Mouse (Mus musculus) forebrain, embryonic 12.5 days (tissue): ENCODE data around the gene Tacc2. TPM values are rescaled to one million over a fixed set of nuclear protein-coding genes. Genes with fewer than 3 reads are reported as not detected.

Experiments
- ATAC-seq: fragments of 200-750 bp; cut with Nextera tagmentation; 2 replicates; pipeline ENCODE4 v1.8.0; 2017; ENCODE audit warnings: moderate TSS enrichment; ENCODE audit not compliant: low FRiP score
- H3K27ac ChIP-seq: fragments of 300-500 bp; sonication (generic); 2 replicates; pipeline ENCODE4 v1.5.1; 2016; ENCODE audit warnings: mild to moderate bottlenecking
- H3K27me3 ChIP-seq: fragments of 300-500 bp; sonication (generic); 2 replicates; pipeline ENCODE4 v1.6.1; 2016; ENCODE audit warnings: mild to moderate bottlenecking
- H3K36me3 ChIP-seq: fragments of 300-500 bp; sonication (generic); replicated peaks from 2 replicates; pipeline ENCODE4 v1.6.1; 2016; ENCODE audit warnings: mild to moderate bottlenecking
- H3K4me1 ChIP-seq: fragments of 300-500 bp; sonication (generic); 2 replicates; pipeline ENCODE4 v1.6.1; 2016
- H3K4me2 ChIP-seq: fragments of 300-500 bp; sonication (generic); 2 replicates; pipeline ENCODE4 v1.6.1; 2016; ENCODE audit warnings: mild to moderate bottlenecking, moderate library complexity
- H3K4me3 ChIP-seq: fragments of 300-500 bp; sonication (generic); replicated peaks from 2 replicates; pipeline ENCODE4 v1.5.1; 2016; ENCODE audit warnings: mild to moderate bottlenecking
- H3K9ac ChIP-seq: fragments of 300-500 bp; sonication (generic); 2 replicates; pipeline ENCODE4 v1.6.1; 2016; ENCODE audit warnings: mild to moderate bottlenecking
- H3K9me3 ChIP-seq: fragments of 300-500 bp; sonication (generic); 2 replicates; pipeline ENCODE4 v1.6.1; 2016
- WGBS: fragments of 180-500 bp; shearing (Covaris S2); methylation state at CpG from one replicate; pipeline ENCODE4 v1.1.7; 2016; 5-methylcytosine and 5-hydroxymethylcytosine counted together
- polyA plus RNA-seq: library from polyadenylated mRNA; unstranded; fragments of >200 nt; fragmentation: Nextera tagmentation; extraction: Ambion mirVana; gene quantifications from 2 replicates; pipeline ENCODE4 v1.2.1, GENCODE M21; 2016

The Tacc2 gene
- polyA plus RNA-seq, 1 experiment from 2014 or later = 54.8 TPM

DNA sequence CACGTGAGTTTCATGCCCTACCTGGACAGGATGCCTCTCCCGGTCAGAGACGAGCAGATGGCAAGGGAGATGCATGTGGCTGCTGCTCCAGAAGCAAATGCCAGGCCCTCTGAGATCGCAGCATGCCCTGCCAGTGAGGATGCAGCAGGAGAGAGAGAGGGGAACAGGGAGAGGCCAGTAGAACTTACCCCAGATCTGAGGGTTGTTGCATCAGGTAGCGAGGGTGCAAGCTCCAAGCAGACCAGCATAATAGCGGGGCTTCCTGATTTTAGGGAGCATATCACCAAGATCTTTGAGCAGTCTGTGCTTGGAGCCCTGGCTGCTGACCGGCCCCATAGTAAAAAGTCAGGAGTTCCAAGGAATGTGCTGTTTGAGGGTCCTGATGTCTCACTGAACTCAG lies 48.1 kb downstream of the Tacc2 start:
- Histone ChIP-seq H3K9ac (no peak overlapping the region), H3K27me3 (0 out of 2 replicates have a peak, but pooled peaks cover 7% of the 10 kb centered on the region), H3K27ac (no peak overlapping the region), H3K36me3 (no peaks in the 10 kb centered on the region), H3K4me2 (no peak overlapping the region), H3K4me1 (no peaks in the 10 kb centered on the region), H3K4me3 (no peak overlapping the region), H3K9me3 (no peaks in the 10 kb centered on the region)
- no peak for ATAC-seq
- 84% methylated on average over 7 of the region's 7 CpGs for WGBS

GRCm38 (mm10) chr7:130628601-130629000 lies 51.4 kb downstream of the Tacc2 start:
- no peak for ATAC-seq
- no peak overlapping the region for H3K27ac ChIP-seq
- H3K9me3 ChIP-seq = no peaks in the 10 kb centered on the region
- H3K4me1 ChIP-seq = peaks cover 9% of the 10 kb centered on the region; the same call in 1 of the 2 replicates
- H3K27me3 ChIP-seq = 0 out of 2 replicates have a peak, but pooled peaks cover 7% of the 10 kb centered on the region
- H3K36me3 ChIP-seq = no peaks in the 10 kb centered on the region
- H3K4me2 ChIP-seq = no peak overlapping the region
- no peak overlapping the region for H3K9ac ChIP-seq
- H3K4me3 ChIP-seq = no peak overlapping the region
- WGBS = 50% methylated on average over 1 of the region's 1 CpGs

- ATAC-seq = no peak
- peaks cover 9% of the 10 kb centered on the region; the same call in 1 of the 2 replicates for H3K4me1 ChIP-seq
- H3K9ac ChIP-seq = no peak overlapping the region
Measured at GRCm38 (mm10) chr7:130629999-130630398, 52.8 kb downstream of the Tacc2 start.

GRCm38 (mm10) chr7:130630956-130631355 lies 53.7 kb downstream of the Tacc2 start:
- no peak overlapping the region for H3K4me3 ChIP-seq
- no peaks in the 10 kb centered on the region for H3K36me3 ChIP-seq
- H3K9ac ChIP-seq = no peak overlapping the region
- H3K4me2 ChIP-seq = no peak overlapping the region
- no peak for ATAC-seq
- H3K27me3 ChIP-seq = peaks cover 4% of the 10 kb centered on the region; the same call in 1 of the 2 replicates
- 92% methylated on average over 3 of the region's 3 CpGs for WGBS
- no peaks in the 10 kb centered on the region for H3K9me3 ChIP-seq
- H3K27ac ChIP-seq = no peak overlapping the region
- peaks cover 9% of the 10 kb centered on the region; the same call in 1 of the 2 replicates for H3K4me1 ChIP-seq

More at GRCm38 (mm10) chr7:130629999-130630398, 52.8 kb downstream of the Tacc2 start:
- Histone ChIP-seq H3K4me3 (no peak overlapping the region), H3K36me3 (no peaks in the 10 kb centered on the region), H3K27me3 (peaks cover 8% of the 10 kb centered on the region; the same call in 1 of the 2 replicates), H3K4me2 (no peak overlapping the region), H3K27ac (no peak overlapping the region), H3K9me3 (no peaks in the 10 kb centered on the region)
- WGBS = 90% methylated on average over 7 of the region's 7 CpGs

- Histone ChIP-seq H3K4me1 (peaks cover 9% of the 10 kb centered on the region; the same call in 1 of the 2 replicates), H3K4me3 (no peak overlapping the region), H3K27ac (no peak overlapping the region), H3K36me3 (no peaks in the 10 kb centered on the region), H3K9ac (no peak overlapping the region), H3K4me2 (no peak overlapping the region), H3K27me3 (peaks cover 4% of the 10 kb centered on the region; the same call in 1 of the 2 replicates), H3K9me3 (no peaks in the 10 kb centered on the region)
- WGBS = 68% methylated on average over 22 of the region's 22 CpGs
- ATAC-seq = no peak
Measured at GRCm38 (mm10) chr7:130631553-130632378, 54.5 kb downstream of the Tacc2 start.

GRCm38 (mm10) chr7:130632379-130632732 lies 55.1 kb downstream of the Tacc2 start:
- H3K9me3 ChIP-seq = no peaks in the 10 kb centered on the region
- H3K4me2 ChIP-seq = no peak overlapping the region
- H3K4me1 ChIP-seq = peaks cover 10% of the 10 kb centered on the region; the same call in 1 of the 2 replicates
- no peak for ATAC-seq
- H3K27ac ChIP-seq = no peak overlapping the region
- H3K9ac ChIP-seq = no peak overlapping the region
- no peak overlapping the region for H3K4me3 ChIP-seq
- H3K36me3 ChIP-seq = no peaks in the 10 kb centered on the region
- 95% methylated on average over 5 of the region's 5 CpGs for WGBS
- peaks cover 4% of the 10 kb centered on the region; the same call in 1 of the 2 replicates for H3K27me3 ChIP-seq

GRCm38 (mm10) chr7:130634259-130634871 lies 57.1 kb downstream of the Tacc2 start:
- Histone ChIP-seq H3K9me3 (no peaks in the 10 kb centered on the region), H3K36me3 (no peaks in the 10 kb centered on the region), H3K9ac (no peak overlapping the region), H3K4me2 (no peak overlapping the region), H3K4me1 (peaks cover 16% of the 10 kb centered on the region; the same call in 1 of the 2 replicates), H3K27me3 (peaks cover 4% of the 10 kb centered on the region; the same call in 1 of the 2 replicates), H3K4me3 (no peak overlapping the region), H3K27ac (no peak overlapping the region)
- no peak for ATAC-seq
- WGBS = 90% methylated on average over 4 of the region's 4 CpGs

DNA sequence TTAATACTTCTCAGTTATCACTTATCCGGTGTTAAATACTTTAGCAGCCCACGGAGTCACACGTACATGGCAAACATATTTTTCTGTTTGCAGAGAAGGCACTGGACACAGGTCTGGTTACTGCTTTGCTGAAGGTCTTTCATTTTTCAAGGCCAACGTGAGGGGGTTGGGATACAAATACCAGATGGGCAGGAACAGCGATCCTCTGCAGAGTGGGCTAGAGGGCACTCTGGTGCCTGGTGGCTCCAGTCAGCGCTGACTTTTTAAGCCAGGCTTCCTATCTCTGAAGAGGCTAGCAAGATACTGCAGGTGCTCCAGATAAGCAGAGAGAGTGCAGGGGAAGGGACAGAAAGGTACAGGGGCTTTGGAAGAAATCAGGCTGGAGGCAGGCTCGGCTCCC lies 58.0 kb downstream of the Tacc2 start:
- 60% methylated on average over 7 of the region's 7 CpGs for WGBS
- Histone ChIP-seq H3K9ac (no peak overlapping the region), H3K4me2 (no peak overlapping the region), H3K36me3 (no peaks in the 10 kb centered on the region), H3K4me1 (peaks cover 16% of the 10 kb centered on the region; the same call in 1 of the 2 replicates), H3K27ac (no peak overlapping the region), H3K4me3 (no peak overlapping the region), H3K9me3 (no peaks in the 10 kb centered on the region), H3K27me3 (peaks cover 4% of the 10 kb centered on the region; the same call in 1 of the 2 replicates)
- ATAC-seq = no peak

- 83% methylated on average over 3 of the region's 3 CpGs for WGBS
- Histone ChIP-seq H3K4me1 (peaks cover 16% of the 10 kb centered on the region; the same call in 1 of the 2 replicates), H3K27me3 (peaks cover 4% of the 10 kb centered on the region), H3K36me3 (no peaks in the 10 kb centered on the region), H3K4me3 (no peak overlapping the region), H3K9ac (no peak overlapping the region), H3K4me2 (no peak overlapping the region), H3K27ac (no peak overlapping the region), H3K9me3 (no peaks in the 10 kb centered on the region)
- no peak for ATAC-seq
Measured at GRCm38 (mm10) chr7:130636274-130636673, 59.0 kb downstream of the Tacc2 start.

GRCm38 (mm10) chr7:130636902-130637301 lies 59.7 kb downstream of the Tacc2 start:
- no peaks in the 10 kb centered on the region for H3K36me3 ChIP-seq
- no peak overlapping the region for H3K27ac ChIP-seq
- H3K9me3 ChIP-seq = no peaks in the 10 kb centered on the region
- WGBS = 86% methylated on average over 4 of the region's 4 CpGs
- H3K4me1 ChIP-seq = peaks cover 10% of the 10 kb centered on the region; the same call in 1 of the 2 replicates
- no peak for ATAC-seq
- H3K9ac ChIP-seq = no peak overlapping the region
- H3K27me3 ChIP-seq = peaks cover 4% of the 10 kb centered on the region
- H3K4me3 ChIP-seq = no peak overlapping the region
- no peak overlapping the region for H3K4me2 ChIP-seq

DNA sequence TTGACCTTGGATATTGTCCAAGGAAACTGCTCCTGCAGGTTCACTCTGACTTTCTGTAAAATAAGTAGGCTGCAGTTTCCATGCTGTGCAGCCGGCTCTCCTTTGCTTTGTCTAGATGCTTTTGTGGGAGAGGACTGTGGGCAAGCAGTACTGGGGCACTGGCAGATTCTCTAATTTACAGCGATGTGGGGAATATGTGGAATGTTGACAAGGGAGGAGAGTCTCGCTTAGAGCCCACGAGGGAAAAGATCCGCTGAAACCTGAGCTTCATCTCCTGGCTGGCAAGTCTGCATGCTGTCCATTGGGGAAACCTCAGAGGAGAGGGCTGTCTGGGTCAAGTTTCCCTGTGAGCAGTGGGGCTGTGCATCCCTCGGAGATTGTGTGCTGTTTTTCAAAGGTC lies 60.6 kb downstream of the Tacc2 start:
- H3K9ac ChIP-seq = no peak overlapping the region
- no peak overlapping the region for H3K27ac ChIP-seq
- ATAC-seq = no peak
- H3K4me1 ChIP-seq = peaks cover 7% of the 10 kb centered on the region; the same call in 1 of the 2 replicates
- H3K4me2 ChIP-seq = no peak overlapping the region
- 39% methylated on average over 6 of the region's 6 CpGs for WGBS
- H3K4me3 ChIP-seq = no peak overlapping the region
- peaks cover 4% of the 10 kb centered on the region for H3K27me3 ChIP-seq
- H3K9me3 ChIP-seq = no peaks in the 10 kb centered on the region
- H3K36me3 ChIP-seq = no peaks in the 10 kb centered on the region

DNA sequence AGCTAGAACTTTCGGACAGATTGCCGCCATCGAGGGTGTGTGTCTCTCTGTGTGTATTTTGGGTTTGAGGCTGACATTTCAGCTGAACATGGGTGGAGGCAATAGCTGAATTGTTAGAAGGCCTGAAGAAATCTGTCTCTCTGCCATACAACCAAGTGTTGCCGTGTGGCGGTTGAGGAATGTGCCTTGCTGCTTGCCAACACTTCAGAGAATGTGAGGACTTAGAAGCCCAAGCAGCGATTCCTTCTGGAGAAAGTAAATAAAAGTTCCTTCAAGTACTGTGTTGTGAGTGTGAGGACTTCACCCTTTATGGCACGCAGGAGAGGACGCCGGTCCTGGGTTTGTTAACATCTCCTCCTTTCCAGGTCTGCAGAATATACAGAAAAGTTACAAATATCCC lies 63.4 kb downstream of the Tacc2 start:
- WGBS = 95% methylated on average over 9 of the region's 9 CpGs
- ATAC-seq = no peak
- H3K27me3 ChIP-seq = peaks cover 6% of the 10 kb centered on the region; the same call in 1 of the 2 replicates
- no peaks in the 10 kb centered on the region for H3K36me3 ChIP-seq
- no peaks in the 10 kb centered on the region for H3K9me3 ChIP-seq
- no peak overlapping the region for H3K27ac ChIP-seq
- H3K4me2 ChIP-seq = no peak overlapping the region
- H3K4me1 ChIP-seq = peaks cover 20% of the 10 kb centered on the region
- H3K9ac ChIP-seq = no peak overlapping the region
- H3K4me3 ChIP-seq = no peak overlapping the region
